Mouse (Mus musculus): ENCODE results near the gene Simc1.

Simc1 gene

DNA sequence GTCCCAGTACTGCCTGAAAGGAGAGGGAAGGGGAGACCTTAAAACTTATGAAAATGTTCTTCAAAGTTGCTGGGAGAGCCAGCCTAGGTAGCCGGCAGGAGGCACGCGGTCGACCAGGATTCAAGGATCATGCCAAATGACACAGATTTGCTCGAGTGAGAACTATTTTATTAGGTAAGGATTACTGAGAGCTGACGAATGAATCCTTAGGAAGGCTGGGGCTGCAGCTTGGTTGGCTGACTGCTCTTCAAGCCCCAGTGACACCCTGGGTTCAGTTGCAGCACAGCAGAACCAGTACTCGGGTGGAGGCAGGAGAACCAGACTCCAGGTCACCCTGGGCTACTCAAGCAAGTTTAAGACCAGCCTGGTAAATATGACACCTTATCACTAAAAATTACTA is 44.5 kb downstream of the Simc1 start:
- no peak for DNase-seq

DNA sequence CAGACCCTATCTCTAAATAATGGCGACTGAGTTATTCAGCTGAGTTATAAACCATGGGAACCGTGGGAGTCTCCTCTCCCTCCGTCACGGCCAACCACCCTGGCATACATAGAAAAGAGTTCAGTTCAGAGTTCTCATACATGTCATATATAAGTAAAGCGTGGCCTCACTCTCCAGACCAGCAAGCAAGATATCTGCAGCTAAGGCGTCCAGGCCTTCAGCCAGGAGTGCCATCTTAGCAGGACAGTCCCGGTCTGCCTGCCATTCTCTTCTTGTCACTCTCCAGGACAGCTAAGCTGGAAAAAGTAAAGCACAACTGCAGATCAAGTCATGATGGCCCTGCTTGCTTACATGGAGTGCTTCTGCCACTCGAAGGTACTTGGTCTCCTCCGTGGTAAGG is 52.6 kb downstream of the Simc1 start:
- no peak for DNase-seq

GRCm38 (mm10) chr13:54556796-54557195 is 53.2 kb downstream of the Simc1 start:
- no peak for DNase-seq

DNA sequence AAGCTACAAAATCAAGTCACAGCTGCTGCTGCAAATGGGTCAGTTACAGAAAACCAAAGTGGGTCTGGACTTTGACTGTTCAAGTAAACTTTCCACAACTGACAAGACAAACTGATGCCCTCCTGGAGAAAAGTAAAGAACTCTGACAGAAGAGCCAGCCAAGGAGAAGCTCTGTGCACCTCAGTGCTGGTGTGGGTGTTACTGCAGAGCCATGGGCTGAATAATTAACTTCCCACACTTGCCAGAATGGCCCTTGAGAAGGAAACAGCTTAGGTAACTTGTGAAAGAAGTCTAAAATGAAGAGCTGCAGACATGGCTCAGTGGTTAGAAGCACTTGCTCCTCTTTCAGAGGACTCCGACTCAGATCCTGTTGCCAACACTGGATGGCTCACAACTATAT is 54.1 kb downstream of the Simc1 start:
- no peak for DNase-seq

GRCm38 (mm10) chr13:54559656-54560055 is 56.1 kb downstream of the Simc1 start:
- DNase-seq: no peak

- no peak for DNase-seq
These were observed 57.0 kb downstream of the Simc1 start for GRCm38 (mm10) chr13:54560608-54561007.

GRCm38 (mm10) chr13:54562562-54562961 is 59.0 kb downstream of the Simc1 start:
- DNase-seq: no peak

DNA sequence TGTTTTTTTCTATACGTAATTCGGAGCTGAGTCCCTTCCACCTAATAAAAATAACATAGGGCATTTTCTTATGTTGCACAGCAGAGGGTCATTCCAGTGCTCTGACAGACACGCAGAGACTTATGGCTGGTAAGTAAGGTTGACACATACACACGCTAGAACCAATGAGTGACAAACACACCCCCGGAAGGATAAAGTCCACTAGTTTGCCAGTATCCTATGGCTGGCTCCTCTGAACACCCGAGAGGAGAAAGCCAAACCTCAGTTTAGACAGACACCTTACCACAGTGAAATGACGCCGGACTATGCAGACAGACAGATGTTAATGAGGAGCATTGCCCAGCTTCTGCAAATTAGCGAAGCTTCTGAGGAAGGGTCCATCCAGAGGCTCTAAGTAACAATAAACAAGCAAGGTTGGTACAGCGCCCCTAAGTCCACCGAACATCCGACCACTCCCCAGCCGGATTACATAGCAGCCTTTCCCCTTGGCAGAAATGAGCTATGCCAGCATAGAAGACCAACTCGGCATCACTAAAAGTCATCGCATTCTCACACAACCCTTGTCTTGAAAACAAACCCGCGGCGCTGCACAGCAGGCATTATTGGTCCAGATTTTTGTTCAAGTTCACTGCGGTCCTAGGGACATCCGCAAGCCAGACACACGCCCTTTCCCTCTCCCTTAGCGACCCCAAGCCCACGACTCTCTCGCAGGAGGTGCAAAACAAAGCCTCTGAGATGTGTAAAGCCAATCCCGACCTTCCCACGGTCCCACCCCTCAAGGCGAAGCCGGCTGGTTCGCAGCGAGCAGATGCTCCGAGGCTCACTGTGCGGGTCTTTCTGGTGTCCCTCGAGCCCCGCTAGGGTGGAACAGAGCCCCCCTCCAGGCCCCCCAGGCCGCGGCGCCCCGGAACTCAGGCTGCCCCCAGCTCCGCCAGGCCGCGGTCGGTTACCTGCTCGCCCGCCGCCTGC is 60.9 kb downstream of the Simc1 start:
- no peak for DNase-seq

GRCm38 (mm10) chr13:54565201-54565581 is 61.6 kb downstream of the Simc1 start, which contains the start of gene 4833439L19Rik:
Gene 4833439L19Rik, minus strand, starts transcription at chr13:54565435.
- peak; percentile 97 for DNase-seq

GRCm38 (mm10) chr13:54565594-54566345 is 62.2 kb downstream of the Simc1 start:
- peak; percentile 67 for DNase-seq

DNA sequence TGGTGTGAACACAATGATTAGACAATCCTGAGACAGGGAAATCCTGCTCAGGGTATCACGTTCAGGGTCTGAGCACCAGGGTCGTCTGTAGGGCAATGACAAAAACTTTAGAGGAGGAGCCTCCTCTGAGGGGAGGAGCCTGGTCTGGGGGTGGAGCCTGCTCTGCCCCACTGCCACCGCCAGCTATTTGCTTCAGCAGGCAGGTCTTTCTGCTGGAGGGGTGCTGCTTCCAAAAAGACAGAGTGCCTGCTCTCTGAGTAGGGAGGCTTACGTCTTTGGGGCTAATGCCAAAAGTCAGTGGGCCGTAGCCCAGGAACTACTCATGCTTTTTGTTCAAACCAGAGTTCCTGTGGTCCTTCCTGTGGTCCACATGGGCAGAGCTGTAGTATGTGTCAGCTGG is 64.8 kb downstream of the Simc1 start:
- no peak for DNase-seq

- DNase-seq: no peak
These were observed 65.7 kb downstream of the Simc1 start for GRCm38 (mm10) chr13:54569282-54569681.

DNA sequence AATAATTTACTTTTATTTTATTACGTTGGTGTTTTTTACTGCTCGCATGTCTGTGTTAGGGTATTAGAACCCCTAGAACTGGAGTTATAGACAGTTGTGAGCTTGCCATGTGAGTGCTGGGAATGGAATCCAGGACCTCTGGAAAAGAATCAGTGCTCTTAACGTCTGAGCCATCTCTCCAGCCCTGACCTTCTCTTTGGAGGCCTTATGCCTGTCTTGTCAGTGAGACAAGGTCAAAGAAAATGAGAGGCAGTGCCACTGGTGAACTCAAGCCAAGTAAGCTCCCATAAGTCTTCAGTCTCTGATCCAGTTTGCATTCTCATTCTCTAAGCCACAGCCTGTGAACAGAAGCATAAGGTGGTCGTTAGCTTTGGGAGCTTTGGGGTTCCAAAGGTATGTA is 67.2 kb downstream of the Simc1 start:
- no peak for DNase-seq

DNA sequence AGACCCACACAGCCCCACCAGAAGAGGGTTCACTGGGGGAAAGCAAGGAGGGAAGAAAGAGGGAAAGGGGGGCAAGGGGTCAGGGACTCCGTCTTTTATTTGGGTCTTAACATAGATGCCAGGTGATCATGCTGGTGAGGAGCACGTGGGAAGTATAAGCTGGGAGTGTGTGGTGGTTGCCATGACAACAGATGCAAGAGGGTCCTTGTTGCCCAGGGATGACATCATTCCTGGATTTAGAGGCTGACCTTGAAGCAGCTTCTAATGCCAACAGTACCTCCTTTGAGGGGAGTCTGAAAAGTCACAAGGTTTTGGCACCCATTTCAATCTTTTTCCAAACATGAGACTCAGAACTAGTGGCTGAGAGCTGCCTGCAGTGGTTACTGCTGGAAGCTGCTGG is 68.1 kb downstream of the Simc1 start:
- DNase-seq: no peak

DNA sequence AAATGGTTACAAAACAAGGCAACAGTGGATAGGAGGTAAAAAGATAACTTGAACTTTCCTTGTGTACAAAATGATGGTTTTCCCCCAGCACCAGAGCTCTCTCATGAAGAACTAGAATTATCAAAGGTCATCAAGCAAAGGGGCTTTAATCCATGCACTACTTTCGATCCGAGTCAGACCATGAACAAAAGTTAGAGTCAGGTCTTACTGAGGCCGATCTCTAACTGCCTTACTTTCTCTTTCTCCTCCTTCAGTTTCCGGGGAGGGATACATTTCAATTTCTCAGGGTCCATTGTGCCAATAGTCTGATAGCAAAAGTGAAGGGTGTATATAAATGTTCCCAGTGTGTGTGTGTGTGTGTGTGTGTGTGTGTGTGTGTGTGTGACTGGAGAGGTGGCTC is 69.0 kb downstream of the Simc1 start:
- DNase-seq: no peak

GRCm38 (mm10) chr13:54574854-54575481 is 71.4 kb downstream of the Simc1 start, which contains the start of gene Arl10:
Gene Arl10, plus strand, starts transcription at chr13:54575015.
- peak; percentile 75 for DNase-seq

- DNase-seq: no peak
These were observed 71.9 kb downstream of the Simc1 start for GRCm38 (mm10) chr13:54575489-54575888.

- no peak for DNase-seq
These were observed 74.3 kb downstream of the Simc1 start for GRCm38 (mm10) chr13:54577652-54578507.

GRCm38 (mm10) chr13:54581385-54581784 is 77.8 kb downstream of the Simc1 start:
- DNase-seq: no peak

DNA sequence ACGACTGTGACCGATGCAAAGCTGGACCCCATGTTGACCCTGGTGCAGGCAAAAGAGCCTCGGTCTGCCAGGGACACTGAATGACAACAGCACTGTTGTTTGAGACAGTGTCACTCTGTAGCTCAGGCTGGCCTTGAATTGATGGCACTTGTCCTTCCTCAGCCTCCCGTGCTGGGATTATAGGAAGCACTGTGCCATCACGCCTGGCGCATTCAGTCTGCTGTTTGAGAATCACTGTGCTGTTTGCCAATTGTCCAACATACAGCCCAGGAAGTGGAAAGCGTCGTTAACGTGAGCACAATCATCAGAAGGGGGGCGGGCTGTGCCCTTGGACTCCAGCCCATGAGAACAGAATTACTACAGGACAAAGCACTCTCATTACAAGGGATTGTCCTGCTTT is 78.5 kb downstream of the Simc1 start:
- no peak for DNase-seq

- DNase-seq: no peak
These were observed 79.3 kb downstream of the Simc1 start for GRCm38 (mm10) chr13:54582860-54583259.

GRCm38 (mm10) chr13:54585831-54586230 is 82.3 kb downstream of the Simc1 start:
- DNase-seq: no peak

All from lung, postnatal 14 days (tissue).